Mouse (Mus musculus): ENCODE measurements around the gene Rreb1. TPM values are rescaled to one million over a fixed set of nuclear protein-coding genes. Genes with fewer than 3 reads are reported as not detected.
A peak's percentile ranks its signal among the peaks of the same experiment; 100 is the strongest.

The Rreb1 gene
- total RNA-seq, 2 experiments from 2014 or later, result 41.9 to 61.8 TPM

- DNase-seq (ENCODE audit: extremely low spot score in 1 of 2, low spot score in 1 of 2), result peak; percentile 10 to 14
These were observed 513 bp downstream of the Rreb1 start for GRCm38 (mm10) chr13:37778594-37779231.

GRCm38 (mm10) chr13:37779251-37779667 lies 1.1 kb downstream of the Rreb1 start:
- DNase-seq (ENCODE audit: extremely low spot score in 1 of 2, low spot score in 1 of 2), result no peak

GRCm38 (mm10) chr13:37781557-37781956 lies 3.4 kb downstream of the Rreb1 start:
- DNase-seq (ENCODE audit: extremely low spot score in 1 of 2, low spot score in 1 of 2), result no peak

- no peak for DNase-seq (ENCODE audit: extremely low spot score in 1 of 2, low spot score in 1 of 2)
These were observed 3.9 kb downstream of the Rreb1 start for GRCm38 (mm10) chr13:37782144-37782543.

GRCm38 (mm10) chr13:37783676-37784075 lies 5.5 kb downstream of the Rreb1 start:
- no peak for DNase-seq (ENCODE audit: extremely low spot score in 1 of 2, low spot score in 1 of 2)

GRCm38 (mm10) chr13:37784226-37784625 lies 6.0 kb downstream of the Rreb1 start:
- DNase-seq (ENCODE audit: extremely low spot score in 1 of 2, low spot score in 1 of 2), result no peak

- no peak for DNase-seq (ENCODE audit: extremely low spot score in 1 of 2, low spot score in 1 of 2)
These were observed 14.6 kb downstream of the Rreb1 start for GRCm38 (mm10) chr13:37792739-37793336.

- no peak for DNase-seq (ENCODE audit: extremely low spot score in 1 of 2, low spot score in 1 of 2)
These were observed 20.6 kb downstream of the Rreb1 start for GRCm38 (mm10) chr13:37798811-37799210.

- no peak for DNase-seq (ENCODE audit: extremely low spot score in 1 of 2, low spot score in 1 of 2)
These were observed 21.2 kb downstream of the Rreb1 start for GRCm38 (mm10) chr13:37799413-37799812.

- DNase-seq (ENCODE audit: extremely low spot score in 1 of 2, low spot score in 1 of 2), result no peak
These were observed 23.2 kb downstream of the Rreb1 start for GRCm38 (mm10) chr13:37801101-37802075.

GRCm38 (mm10) chr13:37802246-37803003 lies 24.2 kb downstream of the Rreb1 start:
- no peak for DNase-seq (ENCODE audit: extremely low spot score in 1 of 2, low spot score in 1 of 2)

- DNase-seq (ENCODE audit: extremely low spot score in 1 of 2, low spot score in 1 of 2), result no peak
These were observed 25.0 kb downstream of the Rreb1 start for GRCm38 (mm10) chr13:37803244-37803643.

- no peak for DNase-seq (ENCODE audit: extremely low spot score in 1 of 2, low spot score in 1 of 2)
These were observed 25.8 kb downstream of the Rreb1 start for GRCm38 (mm10) chr13:37804023-37804422.

GRCm38 (mm10) chr13:37815001-37815400 lies 36.8 kb downstream of the Rreb1 start:
- DNase-seq (ENCODE audit: extremely low spot score in 1 of 2, low spot score in 1 of 2), result no peak

- no peak for DNase-seq (ENCODE audit: extremely low spot score in 1 of 2, low spot score in 1 of 2)
These were observed 38.5 kb downstream of the Rreb1 start for GRCm38 (mm10) chr13:37816736-37817135.

GRCm38 (mm10) chr13:37821413-37821812 lies 43.2 kb downstream of the Rreb1 start:
- no peak for DNase-seq (ENCODE audit: extremely low spot score in 1 of 2, low spot score in 1 of 2)

- no peak for DNase-seq (ENCODE audit: extremely low spot score in 1 of 2, low spot score in 1 of 2)
These were observed 46.2 kb downstream of the Rreb1 start for GRCm38 (mm10) chr13:37824331-37824920.

- DNase-seq (ENCODE audit: extremely low spot score in 1 of 2, low spot score in 1 of 2), result no peak
These were observed 46.9 kb downstream of the Rreb1 start for GRCm38 (mm10) chr13:37824956-37825645.

- no peak for DNase-seq (ENCODE audit: extremely low spot score in 1 of 2, low spot score in 1 of 2)
These were observed 47.6 kb downstream of the Rreb1 start for GRCm38 (mm10) chr13:37825646-37826280.

Measured in layer of hippocampus, postnatal 25 days (tissue).